Mouse (Mus musculus) embryonic fibroblast, embryonic 13.5 days (primary cell): ENCODE data around the gene Efnb3.
"Not testable (repeated sequence)": the region's sequence is repeated elsewhere in the genome, so short reads cannot be mapped to it uniquely, and the experiment has no call there.

ENCODE experiments used
- CTCF ChIP-seq: IDR thresholded peaks from 2 replicates; pipeline ENCODE4 v1.5.1; 2011; ENCODE audit warnings: mild to moderate bottlenecking, control low read depth, low read length, moderate library complexity, borderline replicate concordance; ENCODE audit not compliant: insufficient read depth
- POLR2A ChIP-seq: IDR thresholded peaks from 2 replicates; pipeline ENCODE4 v1.6.1; 2011; ENCODE audit warnings: low read depth, mild to moderate bottlenecking, control low read depth, low read length, moderate library complexity

DNA sequence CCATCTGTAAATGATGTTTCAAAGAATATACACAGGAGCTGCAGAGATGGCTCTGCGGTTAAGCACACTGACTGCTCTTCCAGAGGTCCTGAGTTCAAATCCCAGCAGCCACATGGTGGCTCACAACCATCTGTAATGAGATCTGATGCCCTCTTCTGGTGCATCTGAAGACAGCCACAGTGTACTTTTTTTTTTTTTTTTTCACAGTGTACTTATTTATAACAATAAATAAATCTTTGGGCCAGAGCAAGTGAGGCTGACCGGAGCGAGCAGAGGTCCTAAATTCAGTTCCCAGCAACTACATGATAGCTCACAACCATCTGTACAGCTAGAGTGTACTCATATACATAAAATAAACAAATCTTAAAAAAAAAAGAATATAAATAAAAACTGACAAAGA is 29.7 kb downstream of the Efnb3 start:
- not testable (repeated sequence) for TF ChIP-seq CTCF, POLR2A
